Mouse (Mus musculus) c-Kit-negative CD71-positive TER-119-positive erythroid progenitor cells, embryonic 14.5 days (primary cell): Measurements from ENCODE around the gene Ap3m1.
"Not testable (repeated sequence)": the region's sequence is repeated elsewhere in the genome, so short reads cannot be mapped to it uniquely, and the experiment has no call there.

Experiments
- DNase-seq: peaks from one replicate; pipeline ENCODE4 v3.0.0-alpha.2; 2013; ENCODE audit warnings: low read depth, low spot score

The Ap3m1 gene

GRCm38 (mm10) chr14:21052112-21052780 lies at the start of gene Ap3m1, which contains the start of gene Adk:
Gene Ap3m1, minus strand, starts transcription at chr14:21052508.
Gene Adk, plus strand, starts transcription at chr14:21052574.
- peak; percentile 95 for DNase-seq

GRCm38 (mm10) chr14:21101562-21101961 lies 49.3 kb upstream of the Ap3m1 start:
- DNase-seq = no peak

- DNase-seq = no peak
Measured at GRCm38 (mm10) chr14:21100876-21101275, 48.6 kb upstream of the Ap3m1 start.

- DNase-seq = no peak
Measured at GRCm38 (mm10) chr14:21099371-21099770, 47.1 kb upstream of the Ap3m1 start.

- no peak for DNase-seq
Measured at GRCm38 (mm10) chr14:21096689-21097088, 44.4 kb upstream of the Ap3m1 start.

GRCm38 (mm10) chr14:21096279-21096678 lies 44.0 kb upstream of the Ap3m1 start:
- no peak for DNase-seq

GRCm38 (mm10) chr14:21094161-21094560 lies 41.9 kb upstream of the Ap3m1 start:
- DNase-seq = not testable (repeated sequence)

- DNase-seq = no peak
Measured at GRCm38 (mm10) chr14:21090930-21091486, 38.7 kb upstream of the Ap3m1 start.

- DNase-seq = no peak
Measured at GRCm38 (mm10) chr14:21090400-21090799, 38.1 kb upstream of the Ap3m1 start.

GRCm38 (mm10) chr14:21088731-21089130 lies 36.4 kb upstream of the Ap3m1 start:
- no peak for DNase-seq

GRCm38 (mm10) chr14:21087390-21088060 lies 35.2 kb upstream of the Ap3m1 start:
- DNase-seq = no peak

- DNase-seq = no peak
Measured at GRCm38 (mm10) chr14:21086827-21087351, 34.6 kb upstream of the Ap3m1 start.

GRCm38 (mm10) chr14:21086106-21086505 lies 33.8 kb upstream of the Ap3m1 start:
- no peak for DNase-seq

- no peak for DNase-seq
Measured at GRCm38 (mm10) chr14:21085666-21086065, 33.4 kb upstream of the Ap3m1 start.

GRCm38 (mm10) chr14:21082823-21083222 lies 30.5 kb upstream of the Ap3m1 start:
- no peak for DNase-seq

- no peak for DNase-seq
Measured at GRCm38 (mm10) chr14:21078511-21078910, 26.2 kb upstream of the Ap3m1 start.

GRCm38 (mm10) chr14:21077939-21078338 lies 25.6 kb upstream of the Ap3m1 start:
- peak; percentile 29 for DNase-seq

GRCm38 (mm10) chr14:21076501-21077194 lies 24.3 kb upstream of the Ap3m1 start:
- no peak for DNase-seq

- peak; percentile 89 for DNase-seq
Measured at GRCm38 (mm10) chr14:21075751-21076500, 23.6 kb upstream of the Ap3m1 start.

- peak; percentile 54 for DNase-seq
Measured at GRCm38 (mm10) chr14:21074398-21075320, 22.4 kb upstream of the Ap3m1 start.
